Mouse (Mus musculus) heart, postnatal 10 days (tissue): Measurements from ENCODE around the gene Optc. TPM values are rescaled to one million over a fixed set of nuclear protein-coding genes. Genes with fewer than 3 reads are reported as not detected.

Experiments
- DNase-seq, 2 experiments: peaks; one replicate each; pipeline ENCODE4 v3.0.0; 2021
- intact Hi-C: fragments of 180-260 bp; cut with DNase I; formaldehyde crosslinking; loops from one replicate; pipeline ENCODE4 v1.15.1; 2025
- total RNA-seq, 2 experiments: library from RNA; stranded (reverse); gene quantifications; 2 replicates each; pipeline ENCODE4 v1.2.3; 2021

Gene Optc
- total RNA-seq, 2 experiments from 2014 or later = 0.35 to 0.67 TPM

DNA sequence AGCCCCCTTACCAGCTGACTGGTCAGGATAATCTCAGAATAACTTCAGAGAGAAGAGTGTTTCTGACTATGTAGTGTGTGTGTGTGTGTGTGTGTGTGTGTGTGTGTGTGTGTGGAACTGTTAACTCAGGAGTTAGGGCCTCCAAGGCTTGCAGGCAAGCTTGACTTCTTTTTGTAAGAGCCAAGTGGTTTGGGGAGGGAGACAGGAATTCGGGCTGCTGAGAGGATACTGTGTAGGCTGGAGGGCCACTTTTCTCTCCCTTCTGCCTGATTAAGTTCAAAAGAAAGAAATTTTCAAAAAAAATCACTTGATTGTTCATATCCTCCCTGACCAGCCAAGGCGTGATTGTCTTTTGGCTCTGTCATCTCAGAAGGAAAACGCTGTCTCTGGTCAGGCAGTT is 12.6 kb upstream of the Optc start:
- intact Hi-C loops = no loop called here
- DNase-seq = no peak

DNA sequence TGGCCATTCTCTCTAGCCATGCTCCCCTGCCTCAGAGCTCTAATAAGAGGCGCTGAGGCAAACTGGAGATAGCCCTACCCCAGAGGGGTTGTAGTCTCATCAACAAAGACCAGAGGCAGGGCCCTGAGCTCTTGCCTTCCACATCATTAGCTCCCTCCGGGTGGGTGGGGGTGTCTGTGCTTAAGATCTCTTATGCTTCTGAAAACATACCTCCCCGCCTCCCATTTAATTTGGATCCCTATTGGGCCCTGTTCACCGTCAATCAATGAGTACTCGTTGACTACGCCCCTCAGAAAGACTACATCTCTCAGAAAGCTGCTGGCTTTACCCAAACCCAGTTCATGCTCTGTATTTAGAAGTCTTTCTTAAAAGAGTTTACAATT is 10.3 kb upstream of the Optc start:
- intact Hi-C loops = no loop called here

DNA sequence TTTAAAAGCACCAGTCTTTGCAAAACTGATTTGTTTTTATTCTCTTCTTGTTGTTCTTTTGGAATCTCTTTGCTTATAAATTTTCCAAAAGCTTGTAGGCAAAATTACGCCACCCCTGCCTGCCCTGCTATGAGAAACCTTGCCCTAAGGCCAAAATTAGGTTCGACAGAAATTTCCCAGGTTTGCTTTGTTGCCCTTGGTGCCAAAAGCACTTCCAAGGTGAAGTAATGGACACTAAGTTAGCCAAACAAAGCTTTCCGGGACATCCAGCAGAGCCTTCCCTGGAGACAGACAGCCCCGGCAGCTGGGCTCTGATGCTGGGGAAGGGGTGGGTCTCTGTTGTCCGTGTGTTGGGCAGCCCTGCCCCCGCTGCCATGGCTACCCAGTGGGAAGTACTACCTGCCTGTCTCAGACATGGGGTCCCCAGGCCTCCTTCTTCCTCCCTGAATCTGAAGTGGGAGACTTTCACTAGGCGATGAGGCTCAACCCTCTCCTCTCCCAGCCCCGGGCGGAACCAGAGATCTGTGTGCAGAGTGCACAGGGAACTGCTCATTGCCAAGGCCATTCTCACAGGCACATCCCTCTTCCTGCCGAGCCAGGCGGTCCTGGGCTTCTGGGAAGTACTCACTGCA is 9.8 kb upstream of the Optc start:
- intact Hi-C loops = no loop called here
- peak; percentile 73 to 75 for DNase-seq

More for the DNA sequence above, 10.3 kb upstream of the Optc start:
- peak; percentile 56 to 62 for DNase-seq

DNA sequence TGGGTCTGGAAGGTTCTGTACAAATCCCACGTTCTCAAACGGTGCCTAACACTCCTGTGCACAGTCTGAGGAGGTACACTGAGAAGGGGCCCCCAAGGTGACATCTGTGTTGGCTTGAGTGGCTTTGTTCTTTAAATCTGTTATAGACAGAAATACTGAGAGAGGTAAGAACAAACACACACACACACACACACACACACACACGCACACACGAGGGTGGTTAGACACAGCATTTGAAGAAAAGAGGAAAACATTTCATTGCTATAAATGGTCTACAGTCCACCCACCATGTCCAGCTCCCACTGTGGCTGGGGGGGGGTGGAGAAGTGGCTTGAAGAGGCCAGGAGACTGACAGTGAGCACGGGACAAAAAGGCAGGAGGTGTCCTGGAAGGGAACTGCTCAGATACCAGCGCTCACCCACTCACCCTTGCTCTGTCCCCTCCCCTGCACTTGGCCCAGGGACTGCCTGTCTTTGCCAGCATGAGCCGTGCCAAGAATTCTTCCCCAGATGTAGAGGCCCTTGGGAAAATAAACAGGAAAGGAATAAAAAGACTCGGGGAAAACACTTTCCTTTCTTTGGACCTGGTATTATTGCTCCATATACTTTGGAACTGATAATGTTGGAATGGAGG is 8.0 kb upstream of the Optc start:
- peak; percentile 91 to 92 for DNase-seq
- intact Hi-C loops = no loop called here

DNA sequence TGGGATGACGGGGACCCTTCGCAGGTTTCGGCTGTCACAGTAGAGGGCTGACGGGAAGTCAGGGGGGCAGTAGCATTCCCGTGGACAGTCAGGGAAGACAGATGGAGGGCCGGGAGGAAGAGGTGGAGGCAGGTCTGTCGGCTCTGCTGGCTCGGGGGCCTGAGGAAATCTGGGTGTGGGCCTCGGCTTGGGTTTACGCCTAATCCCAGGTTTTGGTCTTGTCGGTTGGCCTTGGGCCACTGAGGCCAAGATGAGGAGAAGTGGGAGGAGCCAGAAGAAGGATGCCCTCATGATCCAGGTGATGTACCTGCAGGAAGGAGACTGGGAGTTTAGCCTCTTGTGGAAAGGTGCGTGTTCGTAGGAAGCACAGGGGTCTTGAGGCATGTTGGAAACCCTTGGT is 7.3 kb upstream of the Optc start:
- intact Hi-C loops = no loop called here
- DNase-seq = no peak

DNA sequence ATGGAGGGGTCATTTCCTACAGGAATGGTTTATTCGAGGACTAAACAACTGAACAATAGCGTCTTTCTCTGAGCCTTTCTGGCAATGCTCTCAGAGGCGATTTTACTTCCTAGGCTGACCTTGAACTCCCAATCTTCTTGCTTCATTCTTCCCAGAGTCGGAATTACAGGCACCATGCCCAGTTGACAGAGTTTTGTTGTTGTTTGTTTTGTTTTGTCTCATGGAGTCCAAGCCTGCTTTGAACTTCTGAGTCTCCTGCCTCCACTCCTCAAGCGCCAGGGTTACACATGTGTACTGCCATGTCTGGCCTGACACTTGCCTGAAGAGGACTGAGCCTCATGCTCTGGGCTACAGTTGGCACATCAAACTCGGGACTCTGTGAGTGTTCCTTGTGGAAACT is 5.2 kb upstream of the Optc start:
- no peak for DNase-seq
- intact Hi-C loops = no loop called here

DNA sequence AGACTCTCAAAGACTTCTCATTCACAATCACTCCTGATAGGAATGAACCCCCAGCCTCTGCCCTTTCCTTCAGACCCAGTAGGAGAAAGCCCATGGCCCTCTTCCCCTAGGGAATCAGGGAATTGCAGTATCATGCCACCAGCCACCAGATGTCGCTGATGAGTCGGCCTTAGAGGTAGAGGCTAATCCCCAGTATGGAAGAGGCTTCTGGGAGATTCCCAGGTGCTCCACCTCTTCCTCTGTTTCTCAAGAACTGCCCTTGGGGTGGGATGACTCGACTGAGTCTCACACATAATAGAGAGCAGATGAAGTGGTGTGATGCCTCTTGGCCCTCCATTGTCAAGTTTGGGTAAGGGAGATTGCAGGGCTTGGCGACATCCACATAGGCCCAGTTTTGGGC is 3.7 kb upstream of the Optc start:
- intact Hi-C loops = loop anchor here (1.0 to 2.0 kb wide), 3 partner anchors 49 to 195 kb away; no protein-coding TSS in a partner anchor
- peak; percentile 68 to 88 for DNase-seq

DNA sequence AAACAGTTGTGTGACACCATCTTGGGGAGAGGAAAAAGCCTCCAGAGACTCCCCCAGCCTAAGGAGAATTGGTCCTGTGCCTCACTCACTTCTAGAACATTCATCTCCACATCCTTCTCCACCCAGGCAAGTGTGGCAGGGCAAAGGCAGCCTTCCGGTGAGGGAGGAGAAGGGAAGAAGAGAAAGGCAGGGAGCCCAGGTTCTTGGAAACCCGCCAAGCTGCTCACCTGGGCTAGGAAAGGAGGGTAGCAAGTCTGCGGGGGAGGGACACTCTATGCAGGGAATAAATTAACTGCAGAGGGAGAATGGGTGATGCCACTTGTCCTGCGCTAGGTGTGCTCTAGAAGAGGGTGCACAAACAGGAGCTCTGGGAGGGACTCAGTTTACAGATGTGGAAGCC is 3.2 kb upstream of the Optc start:
- DNase-seq = no peak
- intact Hi-C loops = loop anchor here (1.0 to 2.0 kb wide), 3 partner anchors 50 to 196 kb away; no protein-coding TSS in a partner anchor

DNA sequence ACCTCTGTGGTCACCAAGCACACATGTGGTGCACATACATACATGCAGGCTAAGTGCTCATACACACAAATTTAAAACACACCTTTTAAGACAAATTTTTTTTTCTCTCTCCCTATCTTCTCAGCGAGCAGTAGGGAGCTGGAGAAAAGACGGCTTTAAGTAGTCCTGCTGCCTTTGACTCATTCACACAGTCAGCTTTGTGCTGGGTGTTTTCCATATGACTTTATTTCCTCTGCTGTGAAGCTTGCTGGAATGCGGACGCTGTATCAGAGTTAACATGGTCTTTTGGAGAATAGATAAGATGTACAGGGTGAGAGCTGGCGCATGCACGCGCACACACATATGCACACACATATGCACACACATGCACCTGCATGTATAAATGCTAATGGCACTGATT is 2.3 kb upstream of the Optc start:
- intact Hi-C loops = loop anchor here (2.0 kb wide), 2 partner anchors 51 to 197 kb away; no protein-coding TSS in a partner anchor
- no peak for DNase-seq

DNA sequence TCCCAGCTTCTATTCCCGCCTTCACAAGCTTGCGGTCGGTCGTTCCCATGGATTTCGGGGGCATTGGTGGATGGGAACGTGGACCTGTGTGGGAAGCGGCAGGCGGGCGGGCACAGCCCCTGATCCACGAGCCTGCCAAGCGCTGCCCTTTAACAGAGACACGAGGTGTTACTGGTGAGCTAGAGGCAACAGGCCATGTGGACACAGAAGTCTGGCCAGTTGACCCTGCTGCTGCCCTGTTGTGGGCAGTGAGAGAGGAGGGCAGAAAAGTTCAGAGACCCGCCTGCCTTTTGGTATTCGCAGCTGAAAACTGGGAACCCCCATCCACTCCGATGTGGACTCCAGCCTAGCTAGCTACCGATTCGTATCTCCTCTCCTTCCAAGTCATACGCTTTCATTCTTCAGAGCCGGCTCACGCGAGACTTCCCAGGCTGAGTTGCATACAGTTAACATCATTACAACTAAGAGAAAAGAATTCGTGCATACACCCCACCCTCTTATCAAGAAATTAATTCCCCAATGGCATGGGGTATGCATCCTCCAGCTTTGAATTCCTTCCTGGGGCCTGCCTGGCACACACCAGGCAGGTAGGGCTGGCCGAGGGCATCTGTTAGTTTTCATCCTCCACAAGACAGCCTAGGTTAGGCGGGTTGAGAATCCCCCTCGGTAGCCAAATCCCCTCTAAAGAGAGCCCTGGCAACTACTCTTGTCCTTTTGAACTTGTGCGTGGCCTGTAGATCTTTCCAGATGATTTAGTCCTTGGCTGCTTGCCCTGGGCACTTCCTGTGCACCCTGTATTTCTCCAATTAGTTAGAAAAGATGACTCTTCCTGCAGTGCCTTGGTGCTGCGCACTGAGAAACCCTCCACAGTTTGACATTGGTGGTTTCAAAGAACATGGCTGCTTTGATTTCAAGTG is 1.1 kb upstream of the Optc start:
- DNase-seq = peak; percentile 57 to 67
- intact Hi-C loops = no loop called here

DNA sequence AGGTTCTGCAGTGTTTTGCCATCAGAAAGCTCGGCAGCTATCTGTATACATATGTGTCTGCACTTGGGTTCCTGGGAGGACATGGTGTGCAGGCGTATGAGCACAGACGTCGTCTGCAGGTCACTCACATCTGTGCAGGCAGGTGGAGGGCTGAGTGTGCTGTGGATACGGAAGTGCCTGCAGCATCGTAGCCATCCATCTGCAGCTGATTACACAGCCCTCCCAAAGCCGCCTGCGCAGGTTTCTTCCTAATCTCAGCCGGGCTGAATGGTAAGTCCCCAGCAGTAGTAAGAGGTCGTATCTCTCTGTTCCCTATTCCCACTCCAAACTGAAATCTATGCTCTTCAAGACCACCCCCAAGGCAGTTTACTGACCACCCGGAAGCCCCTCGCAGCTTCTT is 1.4 kb downstream of the Optc start:
- no peak for DNase-seq
- intact Hi-C loops = no loop called here

DNA sequence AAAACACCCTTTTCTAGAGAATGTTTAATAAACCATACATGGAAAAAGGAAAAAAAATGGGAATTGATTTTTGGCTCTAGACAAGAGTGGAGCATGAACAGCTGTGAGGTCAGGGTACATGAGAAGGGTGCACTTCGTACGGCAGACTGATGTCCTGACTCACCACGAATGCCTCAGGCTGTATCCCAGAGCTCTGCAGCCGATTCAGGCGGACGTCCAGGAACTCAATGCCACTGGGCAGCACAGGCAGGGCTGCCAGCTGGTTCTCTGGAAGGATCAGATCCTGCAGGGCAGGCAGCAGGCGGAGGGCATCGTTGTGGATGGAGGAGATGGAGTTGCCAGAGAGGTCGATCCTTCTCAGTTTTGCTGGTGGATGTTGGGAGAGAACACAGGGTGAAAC is 7.0 kb downstream of the Optc start:
- intact Hi-C loops = no loop called here
- DNase-seq = no peak

DNA sequence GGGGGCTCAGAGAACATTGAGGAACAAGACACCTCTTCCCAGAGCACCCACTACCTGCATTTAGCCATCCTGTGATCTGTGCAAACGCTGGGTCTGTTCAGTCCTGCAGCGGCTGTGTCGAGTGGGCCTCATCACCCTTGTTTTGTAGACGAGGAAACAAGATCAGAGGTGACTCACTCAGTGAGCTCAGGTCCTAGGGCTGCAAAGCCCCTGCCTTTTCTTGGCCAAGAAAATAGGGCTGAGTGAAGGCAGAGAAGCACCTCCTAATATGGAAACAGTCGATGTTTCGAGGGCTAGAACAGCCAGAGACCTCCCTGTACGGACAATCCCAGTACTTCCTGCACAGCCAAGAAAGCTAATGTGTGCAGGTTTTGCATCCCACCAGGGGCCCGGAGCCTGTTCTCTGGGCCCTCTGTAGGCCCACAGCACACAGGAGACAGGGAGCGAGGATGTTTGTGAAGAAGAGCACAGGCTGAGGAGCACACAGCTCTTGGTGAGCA is 8.7 kb downstream of the Optc start:
- intact Hi-C loops = no loop called here
- DNase-seq = no peak

DNA sequence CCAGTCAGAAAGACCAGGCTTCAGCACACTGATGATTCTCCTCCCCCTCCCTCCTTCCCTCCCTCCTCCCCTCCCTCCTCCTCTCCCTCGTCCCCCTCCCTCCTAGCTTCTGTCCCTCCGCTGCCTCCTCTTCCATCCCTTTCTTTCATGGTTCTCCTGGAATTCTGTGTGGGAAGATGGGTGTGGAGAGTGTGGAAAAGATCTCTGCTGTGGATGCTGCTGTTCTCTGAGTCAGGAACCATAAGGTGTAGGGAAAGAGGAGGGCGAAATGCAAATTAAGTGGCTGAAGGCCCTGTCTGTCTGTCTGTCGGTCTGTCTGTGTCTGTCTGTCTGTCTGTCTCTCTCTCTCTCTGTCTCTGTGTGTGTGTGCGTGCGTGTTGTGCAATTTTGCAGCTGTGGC is 10.5 kb downstream of the Optc start:
- intact Hi-C loops = loop anchor here (2.0 kb wide), 2 partner anchors 96 to 264 kb away; partner anchors contain the start of gene Atp2b4
- no peak for DNase-seq

DNA sequence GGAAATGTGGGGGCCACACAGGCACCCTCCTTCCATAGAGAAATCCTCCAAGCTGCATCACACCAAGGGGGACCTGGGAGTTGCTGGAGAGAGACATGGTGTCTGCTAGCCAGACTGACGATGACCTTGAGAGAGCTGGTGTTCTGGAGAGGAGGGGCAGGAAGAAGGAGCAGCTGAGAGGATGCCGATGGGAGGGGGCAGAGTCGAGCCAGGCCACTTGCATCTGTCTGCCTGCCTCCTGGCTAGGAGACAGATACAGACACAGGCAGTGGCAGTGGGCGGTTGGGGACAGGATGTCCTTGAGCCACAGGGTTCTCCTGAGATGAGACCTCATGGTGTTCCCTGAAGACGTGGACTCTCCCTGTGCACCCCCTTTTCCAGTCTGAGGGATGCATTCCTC is 16.3 kb downstream of the Optc start:
- peak; percentile 62 to 66 for DNase-seq
- intact Hi-C loops = loop anchor here (2.0 kb wide), 1 partner anchor 27 kb away; no protein-coding TSS in a partner anchor

DNA sequence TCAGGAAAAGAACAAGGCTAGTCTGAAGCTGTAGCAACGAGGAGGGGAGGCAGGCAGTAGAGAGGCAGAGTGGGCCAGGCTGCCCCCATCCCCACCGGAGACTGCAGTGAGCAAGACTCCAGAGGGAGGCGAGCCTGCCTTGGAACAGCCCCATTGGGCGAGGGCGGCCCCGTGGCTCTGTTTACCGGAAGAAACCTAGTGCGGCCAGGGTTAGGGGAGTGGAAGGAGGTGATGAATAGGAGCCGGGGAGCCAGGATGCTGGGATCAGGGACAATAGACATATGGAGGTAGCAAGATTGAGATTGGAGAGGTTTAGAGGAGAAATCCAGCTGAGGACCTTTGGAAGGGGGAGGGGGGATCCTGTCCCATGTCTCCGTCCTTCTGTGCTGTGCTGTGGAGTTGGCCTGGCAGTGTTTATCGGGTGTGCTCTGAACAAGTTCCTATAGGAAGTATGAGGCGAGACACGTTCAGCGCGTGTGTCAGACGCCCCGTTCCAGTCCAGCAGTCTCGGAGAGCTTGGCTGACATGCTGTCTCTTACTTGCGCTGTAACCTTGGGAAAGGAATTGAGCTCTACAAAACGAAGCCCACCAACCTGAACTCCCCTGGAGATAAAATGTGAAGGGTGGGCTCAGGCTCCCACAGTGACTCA is 17.7 kb downstream of the Optc start:
- DNase-seq = no peak
- intact Hi-C loops = loop anchor here (2.0 kb wide), 1 partner anchor 25 kb away; no protein-coding TSS in a partner anchor

DNA sequence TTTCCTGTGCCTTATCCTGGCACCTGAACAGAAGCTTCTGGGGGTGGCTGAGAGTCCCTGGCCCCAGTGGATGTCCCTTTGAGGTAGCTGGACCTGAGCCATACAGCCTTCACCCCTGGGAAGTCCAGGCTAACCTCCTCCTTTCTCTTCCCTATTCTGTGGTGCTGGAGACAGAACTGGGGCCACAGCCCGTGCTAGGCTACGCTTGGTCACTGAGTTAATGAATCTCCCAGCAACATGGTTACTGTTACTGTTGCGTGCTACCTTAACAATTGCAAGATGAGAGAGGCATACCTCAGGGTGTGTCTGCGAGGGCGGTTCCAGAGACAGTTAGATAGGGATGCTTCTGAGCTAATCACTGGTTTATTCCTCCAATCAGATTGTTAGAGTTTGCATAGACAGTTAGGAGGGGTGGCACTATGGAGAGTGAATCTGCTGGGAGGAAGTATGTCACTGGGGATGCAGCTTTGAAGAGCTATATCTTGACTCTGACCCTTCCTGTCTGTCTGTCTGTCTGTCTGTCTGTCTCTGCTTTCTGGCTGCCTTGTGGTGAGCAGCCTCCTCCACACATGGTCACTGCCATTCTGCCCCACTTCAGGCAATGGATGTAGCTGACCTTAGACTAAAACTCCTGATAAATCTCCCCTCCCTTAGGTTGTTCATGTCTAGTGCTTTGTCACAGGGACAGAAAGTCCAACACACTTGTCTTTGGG is 20.1 kb downstream of the Optc start:
- intact Hi-C loops = no loop called here
- DNase-seq = no peak

DNA sequence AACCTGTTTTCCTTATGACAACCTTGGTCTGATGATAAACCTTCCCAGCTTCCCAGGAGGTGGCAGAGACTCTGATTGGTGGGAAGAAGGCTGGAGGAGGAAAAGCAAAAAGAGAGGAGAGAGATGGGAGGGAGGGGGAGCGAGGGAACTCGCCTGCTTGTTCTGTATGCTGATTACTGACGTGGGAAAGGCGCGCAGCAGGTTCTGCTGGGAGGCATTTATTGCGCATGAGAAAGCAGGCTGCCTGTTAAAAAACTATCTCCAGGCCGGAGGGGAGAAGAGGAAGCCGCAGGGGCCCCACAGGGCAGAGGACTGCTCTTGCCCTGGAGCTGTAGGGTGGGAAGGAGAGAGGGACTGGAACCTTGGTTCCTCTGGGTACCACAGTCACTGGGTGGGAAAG is 20.8 kb downstream of the Optc start:
- intact Hi-C loops = no loop called here
- DNase-seq = no peak

DNA sequence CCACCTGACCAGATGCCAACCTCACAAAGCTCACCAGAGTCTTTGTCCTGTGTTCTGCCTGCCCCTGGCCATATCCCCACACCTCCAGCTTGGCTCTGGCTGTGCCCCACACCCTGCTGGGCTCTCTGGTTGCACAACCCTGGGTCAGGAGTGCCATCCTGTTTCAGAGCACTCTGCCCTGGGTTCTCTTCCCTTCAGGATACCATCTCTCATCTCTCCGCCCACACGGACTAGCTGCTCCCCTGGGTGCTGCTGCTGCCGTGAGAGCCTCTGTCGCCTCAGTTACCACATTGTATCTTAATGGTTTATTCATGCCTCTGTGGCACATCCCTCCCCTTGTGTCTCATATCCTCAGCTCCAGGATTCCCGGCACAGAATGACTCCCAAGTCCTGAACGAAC is 21.4 kb downstream of the Optc start:
- no peak for DNase-seq
- intact Hi-C loops = no loop called here

DNA sequence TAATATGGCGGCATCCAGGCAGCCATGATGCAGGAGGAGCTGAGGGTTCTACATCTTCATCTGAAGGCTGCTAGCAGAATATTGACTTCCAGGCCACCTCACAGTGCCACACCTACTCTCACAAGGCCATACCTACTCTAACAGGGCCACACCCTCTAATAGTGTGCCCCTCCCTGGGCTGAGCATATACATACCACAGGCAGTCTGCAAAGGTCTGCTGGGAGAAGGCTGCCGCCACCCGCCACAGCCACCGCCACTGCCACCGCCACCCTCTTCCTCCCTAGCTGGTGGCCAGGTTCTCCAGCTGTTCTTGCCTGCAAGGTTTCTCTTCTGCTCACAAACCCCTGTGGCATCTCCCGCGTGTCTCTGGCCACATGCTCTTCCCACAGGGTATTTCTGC is 22.0 kb downstream of the Optc start:
- DNase-seq = no peak
- intact Hi-C loops = no loop called here
